Mouse (Mus musculus) CD8-positive naive resting alpha-beta T cell, adult 57 days (primary cell): ENCODE results near the gene Mrtfa. TPM values are rescaled to one million over a fixed set of nuclear protein-coding genes. Genes with fewer than 3 reads are reported as not detected.

Source experiments
- total RNA-seq: library from RNA; stranded (reverse); gene quantifications from one replicate; pipeline ENCODE4 v1.2.4, GENCODE M21; 2023

The Mrtfa gene
- 204 TPM for total RNA-seq

GRCm38 (mm10) chr15:81190630-81191178 lies at the start of gene Mrtfa:
TSS of gene Mrtfa (minus strand) at chr15:81190757.

DNA sequence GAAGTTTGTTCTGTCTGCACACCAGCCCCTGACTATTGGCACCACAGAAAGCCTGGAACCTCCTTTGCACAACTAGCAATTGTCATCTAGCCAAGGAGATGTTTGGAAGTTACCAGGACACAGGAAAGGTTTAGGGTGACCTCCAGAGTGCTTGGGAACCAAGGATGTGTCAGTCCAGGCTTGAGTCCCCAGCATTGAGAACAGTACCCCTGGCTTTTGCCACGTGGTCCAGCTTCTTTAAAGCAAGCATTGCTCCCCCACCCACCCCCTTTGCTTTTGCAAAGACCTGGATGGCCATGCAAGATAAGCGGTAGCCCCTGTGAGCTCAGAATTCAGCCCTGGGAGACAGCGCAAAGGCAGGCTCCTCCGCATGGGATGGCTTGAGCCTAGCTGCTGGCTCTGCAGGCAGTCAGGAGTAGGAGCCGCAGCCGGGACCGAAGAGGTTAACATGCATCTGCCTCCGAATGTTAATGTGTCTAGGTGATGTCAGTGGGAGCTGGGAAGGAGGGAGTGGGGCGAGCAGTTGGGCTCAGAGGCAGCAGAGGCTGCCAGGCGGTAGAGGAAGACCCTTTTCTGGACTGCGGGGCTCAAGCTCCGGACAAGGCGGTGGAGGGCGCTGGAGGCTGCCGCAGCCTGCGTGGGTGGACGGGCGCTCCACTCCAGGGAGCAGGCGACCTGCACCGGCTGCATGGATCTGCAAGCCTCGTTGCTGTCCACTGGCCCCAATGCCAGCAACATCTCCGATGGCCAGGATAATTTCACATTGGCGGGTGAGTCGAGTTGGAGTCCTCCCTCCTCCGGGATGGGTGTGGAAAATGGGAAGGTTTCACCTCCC lies 44.7 kb upstream of the Mrtfa start, which contains the start of gene Mchr1:
Gene Mchr1 (plus strand): TSS at position 414 of the 835 bp plus-strand sequence.

GRCm38 (mm10) chr15:80977620-80978334 lies 212.8 kb downstream of the Mrtfa start, which contains the start of gene Sgsm3:
TSS of gene Sgsm3 (plus strand) at chr15:80977765.

Other genes starting within 250 kb of the Mrtfa start
- 53.6 TPM for gene Adsl, start 242.3 kb downstream of the Mrtfa start, total RNA-seq
- gene Sgsm3, start 213.0 kb downstream of the Mrtfa start, total RNA-seq = 13.5 TPM
- not detected for gene Mchr1, start 44.7 kb upstream of the Mrtfa start, total RNA-seq
- 32.9 TPM for gene Slc25a17, start 170.1 kb upstream of the Mrtfa start, total RNA-seq
- 83.9 TPM for gene St13, start 209.3 kb upstream of the Mrtfa start, total RNA-seq
- 19.8 TPM for gene Xpnpep3, start 209.4 kb upstream of the Mrtfa start, total RNA-seq
- gene Dnajb7, start 217.5 kb upstream of the Mrtfa start, total RNA-seq = not detected